Mouse (Mus musculus): ENCODE measurements around the gene Pitpnm1.

Pitpnm1 gene

DNA sequence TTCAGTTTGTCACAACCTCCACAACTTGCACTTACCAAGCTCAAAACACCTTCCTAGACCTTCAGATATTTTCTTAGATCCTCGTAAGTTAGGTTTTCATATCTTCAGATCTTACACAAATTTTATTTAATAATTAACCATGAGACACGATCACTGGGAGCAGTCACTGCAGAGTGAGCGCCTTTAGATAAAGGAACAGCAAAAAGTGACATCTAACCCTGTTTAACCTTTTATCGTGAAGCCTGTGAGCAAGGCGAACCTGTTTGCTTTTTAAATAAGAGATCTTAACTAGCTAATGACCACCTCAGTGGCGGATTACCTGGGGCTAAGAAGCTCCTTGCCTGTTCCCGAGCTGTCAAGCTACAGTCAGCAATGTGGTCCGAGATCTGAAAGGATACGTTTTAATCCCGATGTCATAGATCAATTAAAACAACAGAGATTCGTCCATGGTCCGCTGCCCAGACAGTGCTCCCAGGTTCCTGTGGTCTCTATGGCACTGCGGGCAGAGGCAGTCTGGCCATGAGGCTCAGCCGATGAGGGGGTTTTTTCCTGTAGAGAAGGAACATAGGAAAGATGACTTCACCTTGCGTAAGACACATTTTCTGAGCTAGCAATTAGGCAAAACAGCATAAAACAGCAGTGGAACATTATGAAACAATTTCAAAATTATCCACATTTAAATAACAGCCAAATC lies 30.9 kb upstream of the Pitpnm1 start:
- no peak for DNase-seq (ENCODE audit: low spot score in 2 of 2)

DNA sequence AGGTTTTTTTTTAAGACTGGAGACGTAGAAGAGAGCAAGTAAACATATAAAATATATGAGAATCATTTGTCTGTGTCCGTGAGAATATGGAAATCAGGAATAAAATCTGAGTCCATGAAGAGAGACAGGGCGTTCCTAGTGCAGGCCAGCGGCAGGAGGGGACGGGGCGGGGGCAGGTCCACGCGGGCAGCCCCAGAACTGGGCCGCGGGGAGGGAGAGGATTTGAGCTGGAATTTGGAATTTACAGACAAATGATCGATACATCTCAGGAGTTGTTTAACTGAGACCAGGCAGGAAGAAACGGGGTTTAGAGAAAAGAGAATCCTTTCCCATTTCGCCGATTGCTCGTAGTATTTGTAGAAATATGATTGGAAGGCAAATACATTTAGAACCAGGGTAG lies 29.5 kb upstream of the Pitpnm1 start:
- no peak for DNase-seq (ENCODE audit: low spot score in 2 of 2)

- no peak for DNase-seq (ENCODE audit: low spot score in 2 of 2)
Observed at GRCm38 (mm10) chr19:4070756-4071155, 29.0 kb upstream of the Pitpnm1 start.

GRCm38 (mm10) chr19:4071406-4071805 lies 28.4 kb upstream of the Pitpnm1 start:
- DNase-seq (ENCODE audit: low spot score in 2 of 2), result no peak

DNA sequence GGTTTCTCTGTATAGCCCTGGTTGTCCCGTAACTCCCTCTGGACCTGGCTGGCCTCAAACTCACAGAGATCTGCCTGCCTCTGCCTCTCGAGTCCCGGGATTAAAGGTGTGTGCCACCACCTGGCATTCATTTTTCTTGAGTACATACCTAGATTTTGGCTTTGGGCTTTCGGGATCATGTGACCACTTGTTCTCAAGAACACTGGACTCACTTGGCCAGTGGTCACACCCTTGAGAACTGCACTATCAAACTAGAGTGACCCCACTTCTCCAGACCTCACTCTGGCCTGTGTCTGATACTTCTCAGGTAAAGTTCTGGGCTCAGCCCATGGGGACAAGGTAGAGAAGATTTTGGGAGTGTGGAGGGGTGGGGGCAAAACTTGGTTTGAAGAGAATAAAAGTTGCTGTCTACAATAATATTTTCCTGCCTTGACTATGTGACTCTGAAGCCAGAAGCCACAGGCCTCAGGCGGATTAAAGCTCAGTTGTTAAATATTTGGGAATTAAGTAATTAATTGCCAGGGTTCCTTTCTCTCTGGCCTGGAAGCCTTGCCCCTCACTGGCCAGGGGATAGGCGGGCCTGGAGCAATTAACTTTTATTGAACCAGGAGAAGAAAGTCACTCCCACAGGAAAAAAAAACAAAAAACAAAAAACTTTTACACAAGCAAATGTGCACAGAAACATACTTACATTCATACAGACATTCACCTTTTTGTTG lies 26.9 kb upstream of the Pitpnm1 start:
- DNase-seq (ENCODE audit: low spot score in 2 of 2), result no peak

- no peak for DNase-seq (ENCODE audit: low spot score in 2 of 2)
Observed at GRCm38 (mm10) chr19:4075531-4075930, 24.3 kb upstream of the Pitpnm1 start.

DNA sequence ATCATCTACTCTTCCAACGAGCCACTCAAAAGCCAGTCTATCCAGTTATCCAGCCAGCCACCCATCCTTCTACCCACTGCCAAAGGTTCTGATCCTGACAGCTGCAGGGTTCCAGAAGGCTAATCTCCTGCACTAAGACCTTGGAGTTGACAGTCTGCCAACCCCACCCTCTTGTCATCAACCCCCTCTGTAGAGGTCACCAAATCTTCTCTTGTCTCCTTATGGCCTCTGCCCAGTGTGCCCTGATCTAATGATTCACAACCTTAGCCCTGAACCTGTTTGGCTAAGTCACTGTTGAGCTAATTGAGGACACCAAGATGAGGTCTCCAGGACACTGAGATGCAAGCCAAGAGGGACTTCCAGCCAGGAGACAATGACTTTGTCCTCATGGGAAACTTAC lies 20.2 kb upstream of the Pitpnm1 start:
- DNase-seq (ENCODE audit: low spot score in 2 of 2), result no peak

GRCm38 (mm10) chr19:4080511-4081009 lies 19.2 kb upstream of the Pitpnm1 start:
- no peak for DNase-seq (ENCODE audit: low spot score in 2 of 2)

GRCm38 (mm10) chr19:4081394-4081793 lies 18.4 kb upstream of the Pitpnm1 start, which contains the start of gene Cabp2:
Gene Cabp2, plus strand, starts transcription at chr19:4081578.
- DNase-seq (ENCODE audit: low spot score in 2 of 2), result no peak

GRCm38 (mm10) chr19:4082219-4082965 lies 17.4 kb upstream of the Pitpnm1 start:
- DNase-seq (ENCODE audit: low spot score in 2 of 2), result no peak

- no peak for DNase-seq (ENCODE audit: low spot score in 2 of 2)
Observed at GRCm38 (mm10) chr19:4083316-4083715, 16.5 kb upstream of the Pitpnm1 start.

DNA sequence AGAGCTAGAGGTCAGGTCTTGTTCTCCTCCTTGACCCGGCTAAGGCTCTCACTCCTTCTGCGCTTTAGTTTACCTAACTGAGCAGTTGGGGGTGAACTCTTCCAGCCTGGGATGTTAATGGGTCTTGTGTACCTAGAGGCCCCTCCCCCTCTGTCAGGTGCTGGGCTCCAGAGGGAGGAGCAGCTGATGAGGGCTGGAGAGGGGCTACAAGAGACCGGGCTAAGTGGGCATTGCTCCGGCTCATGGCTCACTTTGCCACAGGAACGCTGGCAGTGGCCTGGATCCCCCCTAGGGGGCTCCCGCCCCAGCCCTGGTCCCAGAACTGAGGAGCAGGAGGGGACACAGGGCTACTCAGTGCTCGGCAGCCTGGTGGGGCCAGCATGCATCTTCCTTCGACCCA lies 16.0 kb upstream of the Pitpnm1 start:
- no peak for DNase-seq (ENCODE audit: low spot score in 2 of 2)

GRCm38 (mm10) chr19:4084984-4085383 lies 14.8 kb upstream of the Pitpnm1 start:
- DNase-seq (ENCODE audit: low spot score in 2 of 2), result no peak

DNA sequence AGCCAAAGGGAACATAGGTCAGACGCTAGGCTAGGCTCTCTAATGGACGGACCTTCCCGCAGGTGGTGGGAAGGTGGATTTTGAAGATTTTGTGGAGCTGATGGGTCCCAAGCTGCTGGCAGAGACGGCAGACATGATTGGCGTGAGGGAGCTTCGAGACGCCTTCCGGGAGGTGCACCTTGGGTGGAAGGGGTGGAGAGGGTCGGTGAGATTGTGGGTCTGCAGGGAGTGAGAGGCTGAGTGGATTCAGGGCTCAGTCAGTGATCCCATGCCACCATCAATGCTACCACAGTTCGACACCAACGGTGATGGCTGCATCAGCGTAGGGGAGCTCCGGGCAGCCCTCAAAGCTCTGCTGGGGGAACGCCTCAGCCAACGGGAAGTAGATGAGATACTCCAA lies 13.6 kb upstream of the Pitpnm1 start:
- DNase-seq (ENCODE audit: low spot score in 2 of 2), result no peak

- no peak for DNase-seq (ENCODE audit: low spot score in 2 of 2)
Observed at GRCm38 (mm10) chr19:4087090-4087489, 12.7 kb upstream of the Pitpnm1 start.

GRCm38 (mm10) chr19:4088146-4088545 lies 11.7 kb upstream of the Pitpnm1 start:
- no peak for DNase-seq (ENCODE audit: low spot score in 2 of 2)

GRCm38 (mm10) chr19:4089128-4089527 lies 10.7 kb upstream of the Pitpnm1 start:
- DNase-seq (ENCODE audit: low spot score in 2 of 2), result no peak

GRCm38 (mm10) chr19:4090446-4090845 lies 9.4 kb upstream of the Pitpnm1 start:
- no peak for DNase-seq (ENCODE audit: low spot score in 2 of 2)

GRCm38 (mm10) chr19:4091383-4091782 lies 8.4 kb upstream of the Pitpnm1 start:
- no peak for DNase-seq (ENCODE audit: low spot score in 2 of 2)

DNA sequence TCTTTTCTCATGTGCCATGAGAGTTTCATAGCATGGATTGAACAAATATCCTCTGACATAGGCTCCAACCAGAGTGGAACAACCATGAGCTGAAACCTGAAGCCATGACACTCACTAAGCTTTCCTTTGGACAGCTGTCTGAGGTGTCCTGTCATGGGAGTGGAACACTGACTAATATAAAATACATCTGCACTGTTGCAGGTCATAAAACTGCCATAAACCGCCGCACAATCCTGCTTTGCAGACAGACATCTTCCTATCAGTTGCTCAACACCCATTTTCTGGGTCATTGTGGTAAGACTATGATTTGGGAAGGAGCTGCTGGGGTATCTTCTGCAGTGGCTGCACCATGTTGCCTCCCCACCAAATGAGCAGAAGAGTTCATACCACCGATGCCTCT lies 7.0 kb upstream of the Pitpnm1 start:
- DNase-seq (ENCODE audit: low spot score in 2 of 2), result no peak

GRCm38 (mm10) chr19:4093772-4094171 lies 6.0 kb upstream of the Pitpnm1 start:
- no peak for DNase-seq (ENCODE audit: low spot score in 2 of 2)

- no peak for DNase-seq (ENCODE audit: low spot score in 2 of 2)
Observed at GRCm38 (mm10) chr19:4094348-4094747, 5.5 kb upstream of the Pitpnm1 start.

Measured in frontal cortex, postnatal 14 days (tissue).